Mouse (Mus musculus) B cell, adult (primary cell): ENCODE data around the gene Qrsl1. TPM values are rescaled to one million over a fixed set of nuclear protein-coding genes. Genes with fewer than 3 reads are reported as not detected.

Experiments
- total RNA-seq: library from RNA; stranded (reverse); gene quantifications from 4 replicates; pipeline ENCODE4 v1.2.4, GENCODE M21; 2023; ENCODE audit not compliant: inconsistent age

Qrsl1 gene
- 28.1 to 30.6 TPM (median 28.8 TPM) in 4 replicates for total RNA-seq

DNA sequence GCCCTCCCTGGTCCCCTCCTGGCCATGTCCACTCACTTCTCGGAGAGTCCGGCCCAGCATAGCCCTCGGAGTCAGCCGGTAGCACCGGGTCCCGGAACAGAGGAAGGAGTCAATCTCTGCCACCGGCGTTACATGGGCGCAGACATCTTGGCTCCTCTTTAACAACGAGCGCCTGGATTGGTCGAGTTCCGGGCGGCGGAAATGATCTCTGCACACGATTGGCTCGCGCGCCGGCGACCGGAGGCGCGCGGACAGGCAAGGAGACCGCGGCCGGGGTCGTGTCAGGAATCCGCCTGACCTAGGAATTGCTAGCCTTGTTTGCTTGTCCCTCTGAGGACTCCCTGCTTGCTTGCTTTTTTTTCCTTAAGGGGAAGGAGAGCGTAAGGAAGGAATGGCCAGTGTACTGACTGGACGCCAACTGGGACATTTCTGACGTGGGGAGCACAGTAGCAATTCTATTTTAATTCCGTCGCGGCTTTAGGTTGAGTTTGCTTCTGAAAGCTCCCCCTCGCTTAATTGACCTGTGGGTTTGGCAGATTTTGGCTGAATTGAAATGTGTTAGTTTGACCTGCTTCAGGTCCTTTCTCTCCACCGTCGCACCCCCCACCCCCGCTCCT lies at the start of gene Qrsl1, which contains the start of gene Rtn4ip1:
Gene Qrsl1 (minus strand): TSS at position 168 of the 617 bp plus-strand sequence.
Gene Rtn4ip1 (plus strand): TSS at position 230 of the 617 bp plus-strand sequence.

Other genes with a start within 250 kb of the Qrsl1 start
- gene Rtn4ip1, start 62 bp upstream of the Qrsl1 start, total RNA-seq: 25.2 to 30.7 TPM (median 27.1 TPM) in 4 replicates
- 42.2 to 49.3 TPM (median 47.5 TPM) in 4 replicates for gene Crybg1, start 247.1 kb upstream of the Qrsl1 start, total RNA-seq